Mouse (Mus musculus) 3134 (cell line): ENCODE data around the gene Serpina3n.
"Not testable (repeated sequence)": the region's sequence is repeated elsewhere in the genome, so short reads cannot be mapped to it uniquely, and the experiment has no call there.

Source experiments
- DNase-seq: peaks from one replicate; pipeline ENCODE4 v3.0.0-alpha.2; 2011; ENCODE audit warnings: low spot score; ENCODE audit not compliant: insufficient read length; ENCODE audit errors: extremely low read depth

Serpina3n gene

GRCm38 (mm10) chr12:104433214-104433613, 26.7 kb downstream of the Serpina3n start:
- no peak for DNase-seq

GRCm38 (mm10) chr12:104433951-104434735, 27.6 kb downstream of the Serpina3n start:
- no peak for DNase-seq

GRCm38 (mm10) chr12:104440087-104440760, 33.7 kb downstream of the Serpina3n start:
- peak; percentile 57 for DNase-seq

- no peak for DNase-seq
Observed at GRCm38 (mm10) chr12:104443716-104444115, 37.2 kb downstream of the Serpina3n start.

GRCm38 (mm10) chr12:104447056-104447455, 40.5 kb downstream of the Serpina3n start:
- DNase-seq = not testable (repeated sequence)

- DNase-seq = no peak
Observed at GRCm38 (mm10) chr12:104448099-104448498, 41.6 kb downstream of the Serpina3n start.

- DNase-seq = no peak
Observed at GRCm38 (mm10) chr12:104450257-104450656, 43.7 kb downstream of the Serpina3n start.

- no peak for DNase-seq
Observed at GRCm38 (mm10) chr12:104453002-104453401, 46.5 kb downstream of the Serpina3n start.

- no peak for DNase-seq
Observed at GRCm38 (mm10) chr12:104459377-104459776, 52.8 kb downstream of the Serpina3n start.

GRCm38 (mm10) chr12:104461372-104461771, 54.8 kb downstream of the Serpina3n start:
- no peak for DNase-seq
